Mouse (Mus musculus) erythroblast, embryonic 14.5 days (primary cell): Measurements from ENCODE around the gene Adsl.

Experiments used
- GATA1 ChIP-seq: IDR thresholded peaks from 2 replicates; pipeline ENCODE4 v1.6.1; 2012; ENCODE audit warnings: low read length, inconsistent platforms, mixed read lengths
- TAL1 ChIP-seq: IDR thresholded peaks from 3 replicates; pipeline ENCODE4 v1.6.1; 2012; ENCODE audit warnings: low read length, inconsistent platforms, mixed read lengths

DNA sequence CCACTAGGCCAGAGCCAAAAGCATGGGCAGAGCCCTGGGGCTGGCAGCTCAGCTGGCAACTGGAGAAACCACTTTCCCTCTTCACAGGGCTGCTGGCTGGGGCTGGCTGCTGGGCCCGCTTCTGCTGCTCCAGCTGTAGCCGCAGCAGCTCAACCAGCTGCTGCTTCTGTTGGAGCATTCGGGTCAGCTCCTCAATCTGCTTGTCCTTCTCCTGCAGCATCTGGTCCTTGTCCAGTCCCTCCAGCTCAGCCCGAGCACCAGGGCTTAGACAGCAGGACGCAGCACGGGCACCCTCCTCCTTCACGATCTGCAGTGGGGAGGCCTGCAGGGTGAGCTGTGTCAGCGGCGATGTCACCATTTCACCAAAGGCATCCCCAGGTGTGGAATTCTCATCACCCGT lies 68.2 kb downstream of the Adsl start:
- TF ChIP-seq GATA1, result no peak
- no peak for TF ChIP-seq TAL1
